Mouse (Mus musculus) neural tube, embryonic 12.5 days (tissue): ENCODE results near the gene Gm11037. TPM values are rescaled to one million over a fixed set of nuclear protein-coding genes. Genes with fewer than 3 reads are reported as not detected.

ENCODE experiments used
- ATAC-seq: fragments of 200-750 bp; cut with Nextera tagmentation; 2 replicates; pipeline ENCODE4 v1.8.0; 2017; ENCODE audit warnings: low read depth, mild to moderate bottlenecking, moderate TSS enrichment, moderate library complexity; ENCODE audit not compliant: low FRiP score
- H3K27ac ChIP-seq: fragments of 300-500 bp; sonication (generic); 2 replicates; pipeline ENCODE4 v1.5.1; 2016
- H3K27me3 ChIP-seq: fragments of 300-500 bp; sonication (generic); replicated peaks from 2 replicates; pipeline ENCODE4 v1.6.1; 2016; ENCODE audit warnings: mild to moderate bottlenecking
- H3K36me3 ChIP-seq: fragments of 300-500 bp; sonication (generic); 2 replicates; pipeline ENCODE4 v1.6.1; 2016; ENCODE audit warnings: mild to moderate bottlenecking
- H3K4me1 ChIP-seq: fragments of 300-500 bp; sonication (generic); 2 replicates; pipeline ENCODE4 v1.6.1; 2016
- H3K4me2 ChIP-seq: fragments of 300-500 bp; sonication (generic); replicated peaks from 2 replicates; pipeline ENCODE4 v1.6.1; 2016; ENCODE audit warnings: mild to moderate bottlenecking
- H3K4me3 ChIP-seq: fragments of 300-500 bp; sonication (generic); 2 replicates; pipeline ENCODE4 v1.5.1; 2016
- H3K9ac ChIP-seq: fragments of 300-500 bp; sonication (generic); 2 replicates; pipeline ENCODE4 v1.6.1; 2016; ENCODE audit warnings: mild to moderate bottlenecking
- H3K9me3 ChIP-seq: fragments of 300-500 bp; sonication (generic); 2 replicates; pipeline ENCODE4 v1.6.1; 2016; ENCODE audit warnings: mild to moderate bottlenecking
- WGBS: fragments of 180-500 bp; shearing (Covaris S2); methylation state at CpG from one replicate; pipeline ENCODE4 v1.1.7; 2016; 5-methylcytosine and 5-hydroxymethylcytosine counted together
- polyA plus RNA-seq: library from polyadenylated mRNA; unstranded; fragments of >200 nt; fragmentation: Nextera tagmentation; extraction: Ambion mirVana; gene quantifications from 2 replicates; pipeline ENCODE4 v1.2.1, GENCODE M21; 2016

Gm11037 gene
- polyA plus RNA-seq, 1 experiment from 2014 or later = not detected

DNA sequence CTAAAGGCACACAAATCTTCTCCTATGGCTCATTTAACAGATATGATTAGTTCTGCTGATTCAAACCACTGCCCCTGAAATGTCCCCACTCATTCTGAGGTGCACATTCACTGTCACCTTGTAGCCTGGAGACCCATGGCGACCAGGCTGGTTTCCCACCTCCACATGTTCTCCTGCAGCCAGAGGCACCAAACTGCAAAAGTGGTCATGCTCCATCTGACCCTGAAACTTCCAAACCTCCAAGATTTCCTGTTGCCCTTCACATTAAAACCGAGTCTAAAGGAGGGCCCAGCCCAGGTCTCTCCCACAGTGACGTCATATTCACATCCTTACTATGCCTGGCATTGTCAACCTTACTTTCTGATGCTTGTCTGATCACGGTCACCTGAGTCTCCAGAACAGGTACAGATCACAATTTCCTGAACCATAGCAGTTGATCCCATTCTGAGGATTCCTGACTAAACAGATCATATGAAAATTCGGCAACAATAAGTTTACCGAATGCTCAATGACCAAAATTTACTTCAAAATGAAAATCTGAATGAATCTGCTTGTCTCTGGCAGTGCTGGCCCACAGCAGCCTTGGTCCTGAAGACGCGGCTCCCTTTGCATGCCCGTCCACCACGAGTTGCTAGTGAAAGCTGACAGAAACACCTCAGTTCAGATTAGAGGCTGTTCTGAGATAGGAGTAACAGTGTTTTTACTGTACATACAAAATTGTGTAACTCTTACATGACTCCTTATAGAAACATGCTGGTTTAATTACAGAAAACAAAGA lies 997 bp upstream of the Gm11037 start:
- Histone ChIP-seq H3K27ac (no peak overlapping the region), H3K9ac (no peak overlapping the region), H3K4me2 (no peak overlapping the region), H3K9me3 (no peaks in the 10 kb centered on the region), H3K36me3 (no peaks in the 10 kb centered on the region), H3K27me3 (0 out of 2 replicates have a peak, but pooled peaks cover 2% of the 10 kb centered on the region), H3K4me3 (no peak overlapping the region), H3K4me1 (peaks cover 4% of the 10 kb centered on the region)
- no peak for ATAC-seq
- 78% methylated on average over 10 of the region's 10 CpGs for WGBS

DNA sequence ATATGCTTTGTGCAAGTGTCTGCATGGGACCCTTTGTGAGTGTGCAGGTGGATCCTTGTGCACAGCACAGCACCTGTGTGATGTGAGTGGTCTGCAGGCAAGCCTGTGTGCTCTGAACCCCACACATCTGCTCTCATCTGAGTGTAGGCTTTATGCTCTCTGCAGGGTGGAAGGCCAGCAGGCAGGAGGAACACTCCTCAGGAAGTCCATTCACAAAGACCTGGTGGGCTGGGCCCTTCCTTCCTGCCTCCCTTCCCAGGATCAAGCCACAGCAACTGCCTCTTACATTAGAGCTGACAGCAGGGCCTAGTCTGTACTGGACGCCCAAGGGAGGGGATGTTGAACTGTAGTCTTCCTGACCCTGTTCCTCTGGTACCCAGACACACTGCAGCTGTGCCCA lies 1.1 kb downstream of the Gm11037 start:
- H3K4me3 ChIP-seq = no peak overlapping the region
- H3K27ac ChIP-seq = no peak overlapping the region
- H3K9ac ChIP-seq = no peak overlapping the region
- H3K36me3 ChIP-seq = no peaks in the 10 kb centered on the region
- ATAC-seq = no peak
- no peak overlapping the region for H3K4me2 ChIP-seq
- no peaks in the 10 kb centered on the region for H3K27me3 ChIP-seq
- no peaks in the 10 kb centered on the region for H3K9me3 ChIP-seq
- no peaks in the 10 kb centered on the region for H3K4me1 ChIP-seq
- WGBS = 55% methylated on average over 1 of the region's 1 CpGs

DNA sequence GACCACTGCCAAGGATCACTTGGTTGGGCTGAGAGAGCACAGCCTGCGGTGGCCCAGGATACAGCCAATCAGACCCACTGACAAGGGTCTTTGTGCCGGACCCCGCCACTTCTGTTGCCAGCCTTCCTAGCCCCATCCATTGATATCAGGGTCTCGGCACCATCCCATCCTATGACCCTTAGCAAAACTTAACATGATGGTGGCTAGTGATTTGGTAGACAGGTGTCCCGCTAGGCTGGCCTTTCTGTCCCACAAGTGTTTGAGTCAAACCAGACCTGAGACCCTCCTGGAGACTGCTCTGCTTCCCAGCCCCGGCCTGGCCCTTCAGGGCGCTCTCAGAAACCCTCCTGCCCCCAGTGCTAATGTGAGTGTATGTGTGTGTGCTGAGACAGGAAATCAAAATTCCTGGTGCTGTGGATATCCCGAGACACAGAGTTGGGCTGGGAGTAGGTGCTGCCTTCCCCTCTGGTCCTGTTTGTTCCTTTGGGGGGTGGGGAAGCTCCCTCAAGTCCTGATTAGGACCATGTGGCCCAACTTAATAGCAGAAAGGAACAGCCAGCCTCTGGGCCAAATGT lies 1.6 kb downstream of the Gm11037 start:
- Histone ChIP-seq H3K27ac (no peak overlapping the region), H3K27me3 (no peaks in the 10 kb centered on the region), H3K4me1 (no peaks in the 10 kb centered on the region), H3K36me3 (no peaks in the 10 kb centered on the region), H3K9ac (no peak overlapping the region), H3K4me3 (no peak overlapping the region), H3K4me2 (no peak overlapping the region), H3K9me3 (no peaks in the 10 kb centered on the region)
- WGBS = 87% methylated on average over 8 of the region's 8 CpGs
- no peak for ATAC-seq

DNA sequence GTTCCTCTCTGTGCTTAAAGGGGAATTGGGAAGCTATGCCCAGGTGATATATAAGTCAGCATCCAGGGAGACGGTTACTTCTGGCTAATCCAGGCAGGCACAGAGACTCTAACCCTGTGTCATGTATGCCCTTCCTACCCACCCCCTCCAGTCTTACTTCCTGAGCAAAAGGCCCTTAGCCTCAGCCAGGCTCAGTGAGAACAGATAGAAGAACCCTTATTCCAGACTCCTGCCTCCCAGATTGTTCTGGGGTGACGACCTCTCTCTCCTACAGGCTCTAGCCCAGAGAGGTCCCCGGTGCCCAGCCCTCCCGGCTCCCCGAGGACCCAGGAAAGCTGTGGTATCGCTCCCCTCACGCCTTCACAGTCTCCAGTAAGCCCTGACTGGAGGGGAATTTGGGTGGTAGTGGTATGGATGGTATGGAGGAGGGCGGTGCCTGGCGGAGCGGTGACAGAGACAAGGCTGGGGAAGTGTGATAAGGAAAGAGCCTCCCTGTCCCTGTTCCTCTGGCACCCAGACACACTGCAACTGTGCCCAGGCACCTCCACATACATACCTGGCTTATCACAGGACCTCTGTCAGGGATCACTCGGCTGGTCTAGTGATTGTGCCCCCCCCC lies 2.3 kb downstream of the Gm11037 start:
- H3K9me3 ChIP-seq = no peaks in the 10 kb centered on the region
- ATAC-seq = no peak
- no peak overlapping the region for H3K4me3 ChIP-seq
- H3K9ac ChIP-seq = no peak overlapping the region
- no peak overlapping the region for H3K4me2 ChIP-seq
- 84% methylated on average over 11 of the region's 11 CpGs for WGBS
- H3K27ac ChIP-seq = no peak overlapping the region
- no peaks in the 10 kb centered on the region for H3K36me3 ChIP-seq
- H3K4me1 ChIP-seq = no peaks in the 10 kb centered on the region
- no peaks in the 10 kb centered on the region for H3K27me3 ChIP-seq

DNA sequence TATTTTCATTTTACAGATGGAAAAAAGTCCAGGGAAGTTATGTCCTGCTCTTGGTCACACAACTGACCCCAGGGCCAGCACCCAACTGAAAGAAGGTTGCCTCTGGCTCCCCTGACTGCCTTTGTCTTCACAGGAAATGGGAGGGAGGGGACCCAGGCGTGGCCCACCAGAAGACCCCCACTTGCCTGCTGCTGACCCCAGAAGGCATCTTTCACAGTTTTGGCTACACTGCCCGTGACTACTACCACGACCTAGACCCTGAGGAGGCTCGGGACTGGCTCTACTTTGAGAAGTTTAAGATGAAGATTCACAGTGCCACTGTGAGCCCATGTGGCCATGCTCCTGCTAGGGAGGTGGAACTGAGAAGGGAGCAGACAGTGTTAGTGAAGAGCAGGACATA lies 5.0 kb downstream of the Gm11037 start:
- H3K9me3 ChIP-seq = no peaks in the 10 kb centered on the region
- H3K27ac ChIP-seq = no peak overlapping the region
- peaks cover under 1% of the 10 kb centered on the region; the same call in 1 of the 2 replicates for H3K36me3 ChIP-seq
- H3K4me1 ChIP-seq = peaks cover 4% of the 10 kb centered on the region; the same call in 1 of the 2 replicates
- 85% methylated on average over 4 of the region's 4 CpGs for WGBS
- no peak overlapping the region for H3K9ac ChIP-seq
- H3K4me2 ChIP-seq = no peak overlapping the region
- no peaks in the 10 kb centered on the region for H3K27me3 ChIP-seq
- H3K4me3 ChIP-seq = no peak overlapping the region
- no peak for ATAC-seq

DNA sequence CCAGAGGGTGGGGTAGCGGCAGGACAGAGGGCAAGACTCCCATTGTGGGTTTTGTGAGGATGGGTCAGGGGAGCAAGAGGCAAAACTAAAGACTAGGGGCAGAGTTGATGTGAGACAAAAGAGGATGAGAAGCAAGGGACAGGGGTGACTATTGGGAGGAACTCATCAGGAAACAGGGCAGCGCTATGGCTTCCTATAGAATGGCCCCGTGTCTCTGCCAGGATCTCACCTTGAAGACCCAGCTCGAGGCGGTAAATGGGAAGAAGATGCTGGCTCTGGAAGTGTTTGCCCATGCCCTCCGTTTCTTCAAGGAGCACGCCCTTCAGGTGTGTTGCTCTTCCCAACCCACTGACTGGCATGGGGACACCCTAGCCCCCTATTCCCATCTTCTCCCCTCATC lies 5.5 kb downstream of the Gm11037 start:
- H3K9me3 ChIP-seq = no peaks in the 10 kb centered on the region
- no peak overlapping the region for H3K9ac ChIP-seq
- no peak overlapping the region for H3K27ac ChIP-seq
- no peak overlapping the region for H3K4me2 ChIP-seq
- ATAC-seq = no peak
- peaks cover 5% of the 10 kb centered on the region for H3K36me3 ChIP-seq
- 87% methylated on average over 7 of the region's 7 CpGs for WGBS
- peaks cover 4% of the 10 kb centered on the region; the same call in 1 of the 2 replicates for H3K4me1 ChIP-seq
- H3K4me3 ChIP-seq = no peak overlapping the region
- H3K27me3 ChIP-seq = no peaks in the 10 kb centered on the region

DNA sequence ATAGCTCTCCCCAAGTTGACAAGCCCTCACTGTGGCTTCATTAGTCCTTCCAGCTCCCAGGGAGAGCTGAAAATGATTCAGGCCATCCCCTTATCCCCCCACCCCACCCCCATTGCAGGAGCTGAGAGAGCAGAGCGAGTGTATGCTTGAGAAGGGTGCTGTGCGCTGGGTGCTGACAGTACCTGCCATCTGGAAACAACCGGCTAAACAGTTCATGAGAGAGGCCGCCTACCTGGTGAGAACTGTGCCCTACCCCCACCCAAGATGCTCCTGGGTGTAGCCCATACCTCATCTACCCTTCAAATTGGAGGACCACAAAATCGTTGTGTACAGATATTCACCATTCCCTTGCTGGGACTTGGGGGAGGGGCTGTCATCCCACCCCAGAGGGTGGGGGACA lies 6.0 kb downstream of the Gm11037 start:
- WGBS = 94% methylated on average over 5 of the region's 5 CpGs
- ATAC-seq = no peak
- Histone ChIP-seq H3K9me3 (no peaks in the 10 kb centered on the region), H3K4me3 (no peak overlapping the region), H3K36me3 (peaks cover 8% of the 10 kb centered on the region), H3K4me2 (no peak overlapping the region), H3K27ac (no peak overlapping the region), H3K9ac (no peak overlapping the region), H3K27me3 (no peaks in the 10 kb centered on the region), H3K4me1 (peaks cover 4% of the 10 kb centered on the region; the same call in 1 of the 2 replicates)

DNA sequence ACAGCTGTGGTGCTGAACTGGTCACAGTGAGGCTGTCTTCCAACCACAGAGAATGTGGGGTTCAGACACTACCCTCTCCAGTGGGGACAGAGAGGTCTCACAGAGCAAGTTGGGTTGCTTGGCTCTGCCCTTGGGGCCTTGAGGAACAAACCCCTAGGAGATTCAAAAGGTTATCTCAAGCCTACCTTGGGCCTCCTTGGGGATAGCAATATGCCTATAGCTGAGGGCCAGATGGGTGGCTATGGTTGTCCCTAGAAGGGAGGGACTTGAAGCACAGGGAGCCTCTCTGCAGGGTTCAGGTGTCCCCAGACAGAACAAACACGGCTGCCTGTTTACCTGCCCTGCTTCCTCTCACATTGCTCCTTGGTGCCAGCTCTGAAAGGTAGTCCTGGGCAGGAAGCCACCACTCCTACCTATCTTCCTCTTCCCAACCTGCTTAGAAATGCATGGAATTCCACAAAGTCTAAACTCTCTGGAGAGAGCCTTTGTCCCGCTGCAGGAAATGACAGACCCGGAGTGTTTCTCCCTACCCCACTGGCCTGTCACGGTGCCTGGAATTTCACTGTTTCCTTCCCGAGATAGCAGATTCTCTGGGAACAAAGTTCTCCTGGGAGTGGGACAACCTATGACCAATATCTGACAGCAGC lies 6.7 kb downstream of the Gm11037 start:
- 74% methylated on average over 5 of the region's 5 CpGs for WGBS
- H3K9me3 ChIP-seq = no peaks in the 10 kb centered on the region
- no peak overlapping the region for H3K9ac ChIP-seq
- no peak overlapping the region for H3K27ac ChIP-seq
- no peak overlapping the region for H3K4me3 ChIP-seq
- no peak for ATAC-seq
- no peak overlapping the region for H3K4me2 ChIP-seq
- H3K27me3 ChIP-seq = no peaks in the 10 kb centered on the region
- H3K4me1 ChIP-seq = peaks cover 4% of the 10 kb centered on the region; the same call in 1 of the 2 replicates
- H3K36me3 ChIP-seq = peaks cover 15% of the 10 kb centered on the region

DNA sequence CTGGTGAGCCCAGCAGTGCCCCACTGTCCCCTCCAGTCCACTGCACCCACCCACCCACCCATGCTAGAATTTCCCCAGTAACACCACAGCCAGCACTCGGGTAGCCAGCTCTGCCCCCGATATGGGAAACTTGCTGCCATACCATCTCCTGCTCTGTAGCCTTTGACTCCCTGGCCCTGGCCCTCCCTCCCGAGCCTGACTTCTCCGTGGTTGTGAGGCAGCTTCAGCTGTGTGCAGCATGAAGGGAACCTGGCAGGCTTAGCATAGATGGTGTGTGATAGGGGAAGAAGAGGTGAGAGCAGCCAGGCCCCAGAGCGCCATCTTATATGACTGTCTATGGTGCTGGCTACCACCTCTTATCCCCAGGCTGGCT lies 7.2 kb downstream of the Gm11037 start:
- ATAC-seq = no peak
- Histone ChIP-seq H3K4me3 (no peak overlapping the region), H3K9ac (no peak overlapping the region), H3K27ac (no peak overlapping the region), H3K4me2 (no peak overlapping the region), H3K36me3 (peaks cover 21% of the 10 kb centered on the region), H3K27me3 (no peaks in the 10 kb centered on the region), H3K9me3 (no peaks in the 10 kb centered on the region), H3K4me1 (peaks cover 4% of the 10 kb centered on the region; the same call in 1 of the 2 replicates)
- 82% methylated on average over 5 of the region's 5 CpGs for WGBS

DNA sequence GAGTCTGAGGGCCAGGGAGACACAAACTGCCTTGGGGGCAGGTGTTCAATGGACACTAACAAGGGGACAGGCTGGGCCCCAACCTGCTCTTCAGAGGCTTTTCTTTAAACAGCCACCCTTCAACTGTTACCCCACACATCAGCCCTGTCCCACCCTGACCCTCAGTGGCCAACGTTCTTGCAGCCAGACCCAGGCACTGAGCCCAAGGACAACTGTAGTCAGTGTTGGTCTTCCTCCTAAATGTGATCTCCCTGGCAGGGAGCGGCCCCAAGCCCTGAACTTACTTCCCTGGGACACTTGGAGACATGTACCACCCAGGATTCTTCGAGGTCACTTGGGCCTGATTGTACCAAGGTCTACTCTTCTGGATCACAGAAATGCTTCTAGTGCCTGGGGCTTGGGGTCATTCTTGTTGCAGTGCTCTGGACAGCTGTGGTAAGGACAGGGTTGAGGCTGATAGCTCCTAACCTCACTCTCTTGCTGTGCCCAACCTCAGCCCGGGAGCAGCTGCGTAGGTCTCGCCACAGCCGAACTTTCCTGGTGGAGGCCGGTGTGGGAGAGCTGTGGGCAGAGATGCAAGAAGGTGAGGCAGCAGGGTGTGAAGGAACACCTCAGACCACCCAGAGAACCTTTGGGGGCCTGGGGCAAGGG lies 8.2 kb downstream of the Gm11037 start:
- ATAC-seq = no peak
- no peak overlapping the region for H3K27ac ChIP-seq
- peaks cover 30% of the 10 kb centered on the region for H3K36me3 ChIP-seq
- H3K9ac ChIP-seq = no peak overlapping the region
- H3K4me3 ChIP-seq = no peak overlapping the region
- peaks cover 4% of the 10 kb centered on the region; the same call in 1 of the 2 replicates for H3K4me1 ChIP-seq
- H3K9me3 ChIP-seq = no peaks in the 10 kb centered on the region
- H3K4me2 ChIP-seq = no peak overlapping the region
- WGBS = 92% methylated on average over 8 of the region's 8 CpGs
- no peaks in the 10 kb centered on the region for H3K27me3 ChIP-seq

DNA sequence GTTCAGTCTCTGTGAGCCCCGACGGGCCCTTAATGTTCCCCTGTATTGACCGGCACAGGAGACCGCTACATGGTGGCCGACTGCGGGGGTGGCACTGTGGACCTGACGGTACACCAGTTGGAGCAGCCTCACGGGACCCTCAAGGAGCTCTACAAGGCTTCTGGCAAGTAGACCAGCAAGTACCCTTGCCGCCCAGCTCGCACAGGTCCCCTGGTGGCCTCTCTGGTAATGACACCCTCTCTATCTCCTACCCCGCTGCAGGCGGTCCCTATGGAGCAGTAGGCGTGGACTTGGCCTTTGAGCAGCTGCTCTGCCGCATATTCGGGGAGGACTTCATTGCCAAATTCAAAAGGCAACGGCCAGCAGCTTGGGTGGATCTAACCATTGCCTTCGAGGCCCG lies 9.3 kb downstream of the Gm11037 start:
- Histone ChIP-seq H3K9ac (no peak overlapping the region), H3K36me3 (peaks cover 41% of the 10 kb centered on the region), H3K4me3 (no peak overlapping the region), H3K9me3 (no peaks in the 10 kb centered on the region), H3K4me2 (peak overlapping the region; percentile 23), H3K27ac (no peak overlapping the region), H3K4me1 (peaks cover 4% of the 10 kb centered on the region; the same call in 1 of the 2 replicates), H3K27me3 (no peaks in the 10 kb centered on the region)
- peak; percentile 46; the same call in 1 of the 2 replicates for ATAC-seq
- WGBS = 26% methylated on average over 18 of the region's 18 CpGs
